Mouse (Mus musculus): Measurements from ENCODE around the gene Gsg1. TPM values are rescaled to one million over a fixed set of nuclear protein-coding genes. Genes with fewer than 3 reads are reported as not detected.

Gene Gsg1
- polyA plus RNA-seq, 2 experiments, result 0.13 TPM; not detected in 1

GRCm38 (mm10) chr6:135193733-135194132 lies 60.4 kb downstream of the Gsg1 start:
- ATAC-seq (ENCODE audit: insufficient read depth), result no peak
- Histone ChIP-seq H3K4me2 (ENCODE audit: low read depth) (no peak overlapping the region), H3K9me3 (ENCODE audit: control insufficient read depth, low read length) (no peaks in the 10 kb centered on the region), H3K9ac (replicated peaks) (no peak overlapping the region), H3K36me3 (replicated peaks; ENCODE audit: control insufficient read depth, insufficient read depth, low read depth) (peaks cover 12% of the 10 kb centered on the region), H3K4me1 (replicated peaks; ENCODE audit: control insufficient read depth in 2 of 2, insufficient read depth in 2 of 2, low read length in 1 of 2) (peaks cover 18 to 27% of the 10 kb centered on the region in 2 experiments), H3K27me3 (ENCODE audit: control insufficient read depth, insufficient read depth, low read length) (no peaks in the 10 kb centered on the region), H3K4me3 (ENCODE audit: insufficient read depth in 1 of 2, low read depth in 2 of 2, low read length in 2 of 2) (no peak overlapping the region), H3K27ac (no peak overlapping the region)
- no peak for TF ChIP-seq CTCF (IDR thresholded peaks at IDR 0.05; ENCODE audit: low read depth)
- TF ChIP-seq EP300 (IDR thresholded peaks at IDR 0.05; ENCODE audit: low read depth), result no peak
- no peak for DNase-seq (ENCODE audit: low read depth in 3 of 3, low spot score in 3 of 3)
- WGBS (ENCODE audit: insufficient replicate concordance), result 73% methylated on average over 4 of the region's 4 CpGs

- H3K9me3 ChIP-seq (ENCODE audit: control insufficient read depth, low read length), result no peaks in the 10 kb centered on the region
- H3K9ac ChIP-seq (replicated peaks), result no peak overlapping the region
- ATAC-seq (ENCODE audit: insufficient read depth), result no peak
- TF ChIP-seq CTCF (IDR thresholded peaks at IDR 0.05; ENCODE audit: low read depth), result no peak
- peaks cover 18 to 27% of the 10 kb centered on the region in 2 experiments for H3K4me1 ChIP-seq (replicated peaks; ENCODE audit: control insufficient read depth in 2 of 2, insufficient read depth in 2 of 2, low read length in 1 of 2)
- peaks cover 12% of the 10 kb centered on the region for H3K36me3 ChIP-seq (replicated peaks; ENCODE audit: control insufficient read depth, insufficient read depth, low read depth)
- H3K4me3 ChIP-seq (ENCODE audit: insufficient read depth in 1 of 2, low read depth in 2 of 2, low read length in 2 of 2), result no peak overlapping the region
- no peak overlapping the region for H3K4me2 ChIP-seq (ENCODE audit: low read depth)
- DNase-seq (ENCODE audit: low read depth in 3 of 3, low spot score in 3 of 3), result no peak
- no peak overlapping the region for H3K27ac ChIP-seq
- H3K27me3 ChIP-seq (ENCODE audit: control insufficient read depth, insufficient read depth, low read length), result no peaks in the 10 kb centered on the region
- 84% methylated on average over 8 of the region's 8 CpGs for WGBS (ENCODE audit: insufficient replicate concordance)
Observed at GRCm38 (mm10) chr6:135192993-135193392, 61.2 kb downstream of the Gsg1 start.

- ATAC-seq (ENCODE audit: insufficient read depth) (no peak), DNase-seq (ENCODE audit: low read depth in 3 of 3, low spot score in 3 of 3) (no peak)
- Histone ChIP-seq H3K27me3 (ENCODE audit: control insufficient read depth, insufficient read depth, low read length) (no peaks in the 10 kb centered on the region), H3K9ac (replicated peaks) (no peak overlapping the region), H3K4me2 (ENCODE audit: low read depth) (no peak overlapping the region), H3K27ac (no peak overlapping the region), H3K4me3 (ENCODE audit: insufficient read depth in 1 of 2, low read depth in 2 of 2, low read length in 2 of 2) (no peak overlapping the region), H3K4me1 (replicated peaks; ENCODE audit: control insufficient read depth in 2 of 2, insufficient read depth in 2 of 2, low read length in 1 of 2) (peaks cover 18 to 27% of the 10 kb centered on the region in 2 experiments), H3K9me3 (ENCODE audit: control insufficient read depth, low read length) (no peaks in the 10 kb centered on the region), H3K36me3 (replicated peaks; ENCODE audit: control insufficient read depth, insufficient read depth, low read depth) (peaks cover 12% of the 10 kb centered on the region)
- no peak for TF ChIP-seq EP300 (IDR thresholded peaks at IDR 0.05; ENCODE audit: low read depth)
- no peak for TF ChIP-seq CTCF (IDR thresholded peaks at IDR 0.05; ENCODE audit: low read depth)
- 72% methylated on average over 1 of the region's 1 CpGs for WGBS (ENCODE audit: insufficient replicate concordance)
Observed at GRCm38 (mm10) chr6:135191906-135192305, 62.2 kb downstream of the Gsg1 start.

DNA sequence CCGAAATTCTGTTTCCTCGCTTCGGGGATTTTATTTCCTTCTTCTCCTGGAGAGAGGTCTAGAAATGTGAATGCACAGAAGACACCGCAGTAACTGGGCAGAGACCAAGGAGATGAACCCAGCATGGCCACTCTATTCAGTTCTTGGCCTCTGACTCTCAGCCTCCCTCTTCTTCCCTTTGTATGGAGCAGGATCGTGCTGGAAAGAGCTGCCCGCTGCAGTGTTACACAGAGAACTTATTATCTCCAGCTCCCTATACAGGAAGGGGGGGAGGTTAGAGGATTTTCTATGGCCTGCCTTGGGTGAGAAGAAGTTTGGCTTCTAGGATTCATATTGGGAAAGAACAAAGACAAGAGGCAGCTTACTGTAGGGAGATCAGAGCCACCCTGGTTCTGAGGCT lies 64.0 kb downstream of the Gsg1 start:
- 78% methylated on average over 6 of the region's 6 CpGs for WGBS (ENCODE audit: insufficient replicate concordance)
- Histone ChIP-seq H3K36me3 (replicated peaks; ENCODE audit: control insufficient read depth, insufficient read depth, low read depth) (peaks cover 12% of the 10 kb centered on the region), H3K4me3 (ENCODE audit: insufficient read depth in 1 of 2, low read depth in 2 of 2, low read length in 2 of 2) (no peak overlapping the region), H3K9ac (replicated peaks) (no peak overlapping the region), H3K27me3 (ENCODE audit: control insufficient read depth, insufficient read depth, low read length) (no peaks in the 10 kb centered on the region), H3K4me2 (ENCODE audit: low read depth) (no peak overlapping the region), H3K27ac (no peak overlapping the region), H3K4me1 (replicated peaks; ENCODE audit: control insufficient read depth in 2 of 2, insufficient read depth in 2 of 2, low read length in 1 of 2) (peaks cover 7 to 14% of the 10 kb centered on the region in 2 experiments), H3K9me3 (ENCODE audit: control insufficient read depth, low read length) (no peaks in the 10 kb centered on the region)
- ATAC-seq (ENCODE audit: insufficient read depth) (no peak), DNase-seq (ENCODE audit: low read depth in 3 of 3, low spot score in 3 of 3) (no peak)
- TF ChIP-seq CTCF (IDR thresholded peaks at IDR 0.05; ENCODE audit: low read depth) (no peak), EP300 (IDR thresholded peaks at IDR 0.05; ENCODE audit: low read depth) (no peak)

DNA sequence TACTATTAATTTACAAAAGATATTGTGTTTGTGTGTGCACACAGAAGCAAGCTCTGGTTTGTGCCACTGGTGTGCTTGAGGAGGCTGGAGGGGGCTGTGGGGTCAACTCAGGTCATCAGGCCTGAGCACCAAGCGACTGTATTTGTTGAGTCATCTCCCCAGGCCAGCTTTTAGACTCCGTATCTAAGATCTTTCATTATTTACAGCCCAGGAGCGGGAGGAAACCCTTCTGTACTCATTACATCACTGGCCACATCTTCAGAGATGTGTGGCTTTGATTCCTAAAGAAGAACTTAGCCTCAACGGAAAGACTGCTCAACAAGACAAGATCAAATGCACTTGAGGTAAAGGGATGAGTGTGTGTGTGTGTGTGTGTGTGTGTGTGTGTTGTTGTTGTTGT lies 65.5 kb downstream of the Gsg1 start:
- DNase-seq (ENCODE audit: low read depth in 3 of 3, low spot score in 3 of 3) (no peak), ATAC-seq (ENCODE audit: insufficient read depth) (no peak)
- no peak overlapping the region for H3K27ac ChIP-seq
- 25% methylated on average over 4 of the region's 4 CpGs for WGBS (ENCODE audit: insufficient replicate concordance)
- no peaks in the 10 kb centered on the region for H3K9me3 ChIP-seq (ENCODE audit: control insufficient read depth, low read length)
- H3K9ac ChIP-seq (replicated peaks), result no peak overlapping the region
- TF ChIP-seq CTCF (IDR thresholded peaks at IDR 0.05; ENCODE audit: low read depth), result no peak
- no peak for TF ChIP-seq EP300 (IDR thresholded peaks at IDR 0.05; ENCODE audit: low read depth)
- H3K4me2 ChIP-seq (ENCODE audit: low read depth), result no peak overlapping the region
- peaks cover 0 to 12% of the 10 kb centered on the region in 2 experiments; a peak in 3 of 4 replicates for H3K4me1 ChIP-seq (replicated peaks; ENCODE audit: control insufficient read depth in 2 of 2, insufficient read depth in 2 of 2, low read length in 1 of 2)
- H3K36me3 ChIP-seq (replicated peaks; ENCODE audit: control insufficient read depth, insufficient read depth, low read depth), result peaks cover 4% of the 10 kb centered on the region
- H3K27me3 ChIP-seq (ENCODE audit: control insufficient read depth, insufficient read depth, low read length), result no peaks in the 10 kb centered on the region
- H3K4me3 ChIP-seq (ENCODE audit: insufficient read depth in 1 of 2, low read depth in 2 of 2, low read length in 2 of 2), result no peak overlapping the region

Other genes with a start within 250 kb of the Gsg1 start
- gene Ddx47, start 242.7 kb downstream of the Gsg1 start, polyA plus RNA-seq (2012; rRNA removed), result 29.7 and 45.5 TPM in 2 replicates
- 50.7 and 53.7 TPM in 2 replicates for gene Ddx47, start 242.7 kb downstream of the Gsg1 start, polyA plus RNA-seq (2014; fragmentation: Nextera tagmentation; extraction: Ambion mirVana)
- gene Gprc5a, start 188.7 kb downstream of the Gsg1 start, polyA plus RNA-seq (2012; rRNA removed), result 0.12 and 0.15 TPM in 2 replicates
- gene Gprc5a, start 188.7 kb downstream of the Gsg1 start, polyA plus RNA-seq (2014; fragmentation: Nextera tagmentation; extraction: Ambion mirVana), result 0.16 and 0.25 TPM in 2 replicates
- 0.28 and 0.41 TPM in 2 replicates for gene Gprc5d, start 136.1 kb downstream of the Gsg1 start, polyA plus RNA-seq (2012; rRNA removed)
- not detected in 2 replicates for gene Gprc5d, start 136.1 kb downstream of the Gsg1 start, polyA plus RNA-seq (2014; fragmentation: Nextera tagmentation; extraction: Ambion mirVana)
- gene Fam234b, start 56.4 kb downstream of the Gsg1 start, polyA plus RNA-seq (2012; rRNA removed), result 18.7 and 19.1 TPM in 2 replicates
- 27.8 and 34.9 TPM in 2 replicates for gene Fam234b, start 56.4 kb downstream of the Gsg1 start, polyA plus RNA-seq (2014; fragmentation: Nextera tagmentation; extraction: Ambion mirVana)
- 127 and 198 TPM in 2 replicates for gene Hebp1, start 56.3 kb downstream of the Gsg1 start, polyA plus RNA-seq (2012; rRNA removed)
- gene Hebp1, start 56.3 kb downstream of the Gsg1 start, polyA plus RNA-seq (2014; fragmentation: Nextera tagmentation; extraction: Ambion mirVana), result 60.1 and 70.2 TPM in 2 replicates
- not detected in 2 replicates for gene Pbp2, start 56.1 kb upstream of the Gsg1 start, polyA plus RNA-seq (2012; rRNA removed)
- not detected in 2 replicates for gene Pbp2, start 56.1 kb upstream of the Gsg1 start, polyA plus RNA-seq (2014; fragmentation: Nextera tagmentation; extraction: Ambion mirVana)
- 2.0 and 2.1 TPM in 2 replicates for gene Emp1, start 108.2 kb upstream of the Gsg1 start, polyA plus RNA-seq (2012; rRNA removed)
- 0.55 and 0.66 TPM in 2 replicates for gene Emp1, start 108.2 kb upstream of the Gsg1 start, polyA plus RNA-seq (2014; fragmentation: Nextera tagmentation; extraction: Ambion mirVana)